ENCODE assay signal across 9 mouse cellular contexts in genomic region chr4:96696614-96697360, GRCm38 (mm10). TPM values are rescaled to one million over a fixed set of nuclear protein-coding genes. Genes with fewer than 3 reads are reported as not detected.
DNase-seq lines count a peak whose midpoint lies in the region; ATAC-seq and TF ChIP-seq lines count a peak whose summit lies in the region.
"Had no signal": no experiment of that assay in that cellular context is flagged by ENCODE, and none has a peak within 500 bp of the region (broad histone marks: within the 10 kb centered on the region; RNA-seq: fewer than 3 reads in every experiment).

No protein-coding gene starts in this region.

- in situ Hi-C loops in ES-E14 (cut with MboI; ENCODE audit: low sequenced_read_pairs in 2 of 2, unreplicated experiment in 2 of 2) = no loop called here

- H3K27me3 ChIP-seq in embryonic facial prominence, embryonic 11.5 days (ENCODE audit: control insufficient read depth, insufficient read depth, low read length) = no peaks in the 10 kb centered on the region

- H3K4me1 ChIP-seq in ES-E14 (ENCODE audit: control insufficient read depth in 2 of 2, insufficient read depth in 2 of 2, low read length in 2 of 2, poor library complexity in 1 of 2) = no peaks in the 10 kb centered on the region
- H3K4me1 ChIP-seq in embryonic facial prominence, embryonic 11.5 days (ENCODE audit: control insufficient read depth, insufficient read depth, low read length) = no peaks in the 10 kb centered on the region

- H3K9ac ChIP-seq in ES-E14 (ENCODE audit: insufficient read depth, low read depth, low read length, poor library complexity, severe bottlenecking) = no peak overlapping the region
- H3K9ac ChIP-seq in embryonic facial prominence, embryonic 11.5 days (replicated peaks; ENCODE audit: low read length) = no peak overlapping the region

- WGBS in embryonic facial prominence, embryonic 11.5 days = 39% methylated on average over 13 of the region's 13 CpGs

- no peaks in the 10 kb centered on the region for H3K9me3 ChIP-seq in ES-E14 (ENCODE audit: control insufficient read depth, insufficient read depth, low read depth, low read length)
- H3K9me3 ChIP-seq in embryonic facial prominence, embryonic 11.5 days (replicated peaks; ENCODE audit: control insufficient read depth, low read length) = no peaks in the 10 kb centered on the region

- peak; percentile 79 for ATAC-seq in embryonic facial prominence, embryonic 11.5 days (replicated peaks; ENCODE audit: insufficient number of reproducible peaks, low FRiP score, low TSS enrichment, low read depth)

- no peak overlapping the region for H3K27ac ChIP-seq in ES-E14 (ENCODE audit: insufficient read depth, low read depth, low read length, poor library complexity, severe bottlenecking)
- no peak overlapping the region for H3K27ac ChIP-seq in embryonic facial prominence, embryonic 11.5 days (replicated peaks; ENCODE audit: low read depth, low read length)

- no peaks in the 10 kb centered on the region for H3K36me3 ChIP-seq in ES-E14 (ENCODE audit: control insufficient read depth, insufficient read depth, low read length, poor library complexity, severe bottlenecking)
- no peaks in the 10 kb centered on the region for H3K36me3 ChIP-seq in embryonic facial prominence, embryonic 11.5 days (replicated peaks; ENCODE audit: control insufficient read depth, insufficient read depth, low read depth, low read length)

- DNase-seq in ES-E14 (ENCODE audit: low read depth, low spot score) = peak; percentile 56
- peak; percentile 62 for DNase-seq in adrenal gland, postnatal 14 days
- peak; percentile 84 for DNase-seq in embryonic facial prominence, embryonic 11.5 days (ENCODE audit: low spot score)
- peak; percentile 52 for DNase-seq in heart, postnatal 4 days
- peak; percentile 49 for DNase-seq in layer of hippocampus, adult 9-10 months (ENCODE audit: low spot score)
- DNase-seq in lung, postnatal 36 days = peak; percentile 33
- peak; percentile 65 for DNase-seq in right cerebral cortex, postnatal 25 days
- DNase-seq in spleen, postnatal 14 days (ENCODE audit: low spot score in 2 of 2) = no peak

- H3K4me2 ChIP-seq in embryonic facial prominence, embryonic 11.5 days (ENCODE audit: low read depth, low read length) = no peak overlapping the region

- no peak overlapping the region for H3K4me3 ChIP-seq in ES-E14 (ENCODE audit: insufficient read depth in 1 of 2, low read depth in 1 of 2, low read length in 2 of 2, poor library complexity in 1 of 2, severe bottlenecking in 1 of 2)
- H3K4me3 ChIP-seq in embryonic facial prominence, embryonic 11.5 days (ENCODE audit: low read depth, low read length) = no peak overlapping the region

TF ChIP-seq in ES-E14, 5 proteins besides CTCF, POLR2A, EP300 and RAD21:
- TF ChIP-seq HCFC1 (IDR thresholded peaks at IDR 0.05; ENCODE audit: borderline replicate concordance, insufficient read depth, low read length) (no peak), ZNF384 (IDR thresholded peaks at IDR 0.05; ENCODE audit: low read depth, low read length) (no peak), CHD2 (IDR thresholded peaks at IDR 0.05; ENCODE audit: low read depth, low read length) (no peak), ZC3H11A (IDR thresholded peaks at IDR 0.05; ENCODE audit: borderline replicate concordance, low read depth, low read length) (peak; percentile 50; the same call in 1 of the 2 replicates), MAFK (IDR thresholded peaks at IDR 0.05; ENCODE audit: insufficient read depth, low read depth, low read length) (0 out of 2 replicates have a peak, but pooled peaks have one; percentile 24)

RNA-seq across cellular contexts. Expression of gene Cyp2j5, which starts 32.8 kb away (rescaled TPM):
- not detected in 2 replicates for total RNA-seq in ES-E14 (2012; rRNA removed)
- 0.75 and 13.9 TPM in 2 replicates for total RNA-seq in adrenal gland, postnatal 14 days (2021)
- polyA plus RNA-seq in embryonic facial prominence, embryonic 11.5 days (2014; fragmentation: Nextera tagmentation; extraction: Ambion mirVana) = not detected in 2 replicates
- total RNA-seq in heart, postnatal 4 days (2021) = not detected
- total RNA-seq: heart, postnatal 36 days had no signal

Comparison
In these comparisons a context has a peak if more than half of its experiments do, and no peak if none do; other contexts are left out.
1. DNase-seq: peak in ES-E14 (single experiment), adrenal gland, postnatal 14 days (single experiment), embryonic facial prominence, embryonic 11.5 days (single experiment), heart, postnatal 4 days (single experiment), layer of hippocampus, adult 9-10 months (single experiment), lung, postnatal 36 days (single experiment) and right cerebral cortex, postnatal 25 days (single experiment); none in spleen, postnatal 14 days (0 of 2).